Mouse (Mus musculus): ENCODE results near the gene Pphln1. TPM values are rescaled to one million over a fixed set of nuclear protein-coding genes. Genes with fewer than 3 reads are reported as not detected.

Pphln1 gene
- total RNA-seq, 4 experiments from 2014 or later = 34.3 to 49.4 (median 43.9) TPM

- DNase-seq (ENCODE audit: low spot score in 2 of 2) = no peak
Measured at GRCm38 (mm10) chr15:93433811-93434210, 35.7 kb downstream of the Pphln1 start.

- no peak for DNase-seq (ENCODE audit: low spot score in 2 of 2)
Measured at GRCm38 (mm10) chr15:93435998-93436397, 37.8 kb downstream of the Pphln1 start.

- DNase-seq (ENCODE audit: low spot score in 2 of 2) = peak; percentile 27 to 56
Measured at GRCm38 (mm10) chr15:93438663-93439062, 40.5 kb downstream of the Pphln1 start.

- DNase-seq (ENCODE audit: low spot score in 2 of 2) = no peak
Measured at GRCm38 (mm10) chr15:93442271-93442670, 44.1 kb downstream of the Pphln1 start.

GRCm38 (mm10) chr15:93443676-93444075 is 45.5 kb downstream of the Pphln1 start:
- DNase-seq (ENCODE audit: low spot score in 2 of 2) = no peak

GRCm38 (mm10) chr15:93448862-93449261 is 50.7 kb downstream of the Pphln1 start:
- DNase-seq (ENCODE audit: low spot score in 2 of 2) = no peak

GRCm38 (mm10) chr15:93453296-93453695 is 55.1 kb downstream of the Pphln1 start:
- DNase-seq (ENCODE audit: low spot score in 2 of 2) = no peak

- no peak for DNase-seq (ENCODE audit: low spot score in 2 of 2)
Measured at GRCm38 (mm10) chr15:93456005-93456404, 57.9 kb downstream of the Pphln1 start.

- no peak for DNase-seq (ENCODE audit: low spot score in 2 of 2)
Measured at GRCm38 (mm10) chr15:93459422-93459821, 61.3 kb downstream of the Pphln1 start.

GRCm38 (mm10) chr15:93461066-93461465 is 62.9 kb downstream of the Pphln1 start:
- no peak for DNase-seq (ENCODE audit: low spot score in 2 of 2)

GRCm38 (mm10) chr15:93471651-93472050 is 73.5 kb downstream of the Pphln1 start:
- DNase-seq (ENCODE audit: low spot score in 2 of 2) = no peak

- DNase-seq (ENCODE audit: low spot score in 2 of 2) = no peak
Measured at GRCm38 (mm10) chr15:93472089-93472488, 73.9 kb downstream of the Pphln1 start.

GRCm38 (mm10) chr15:93474277-93474676 is 76.1 kb downstream of the Pphln1 start:
- DNase-seq (ENCODE audit: low spot score in 2 of 2) = no peak

GRCm38 (mm10) chr15:93475688-93476087 is 77.5 kb downstream of the Pphln1 start:
- no peak for DNase-seq (ENCODE audit: low spot score in 2 of 2)

GRCm38 (mm10) chr15:93477729-93478128 is 79.6 kb downstream of the Pphln1 start:
- DNase-seq (ENCODE audit: low spot score in 2 of 2) = no peak

GRCm38 (mm10) chr15:93478676-93479075 is 80.5 kb downstream of the Pphln1 start:
- DNase-seq (ENCODE audit: low spot score in 2 of 2) = no peak

GRCm38 (mm10) chr15:93479445-93479844 is 81.3 kb downstream of the Pphln1 start:
- peak; percentile 50 to 55 for DNase-seq (ENCODE audit: low spot score in 2 of 2)

GRCm38 (mm10) chr15:93481112-93481511 is 83.0 kb downstream of the Pphln1 start:
- DNase-seq (ENCODE audit: low spot score in 2 of 2) = no peak

GRCm38 (mm10) chr15:93484261-93484710 is 86.1 kb downstream of the Pphln1 start:
- no peak for DNase-seq (ENCODE audit: low spot score in 2 of 2)

GRCm38 (mm10) chr15:93485252-93485651 is 87.1 kb downstream of the Pphln1 start:
- DNase-seq (ENCODE audit: low spot score in 2 of 2) = no peak

- no peak for DNase-seq (ENCODE audit: low spot score in 2 of 2)
Measured at GRCm38 (mm10) chr15:93486066-93486465, 87.9 kb downstream of the Pphln1 start.

- no peak for DNase-seq (ENCODE audit: low spot score in 2 of 2)
Measured at GRCm38 (mm10) chr15:93489597-93489996, 91.4 kb downstream of the Pphln1 start.

- no peak for DNase-seq (ENCODE audit: low spot score in 2 of 2)
Measured at GRCm38 (mm10) chr15:93494700-93495099, 96.5 kb downstream of the Pphln1 start.

- DNase-seq (ENCODE audit: low spot score in 2 of 2) = no peak
Measured at GRCm38 (mm10) chr15:93499866-93500265, 101.7 kb downstream of the Pphln1 start.

All from layer of hippocampus, adult 8-10 months (tissue).